Mouse (Mus musculus) gastrocnemius, postnatal 14 days (tissue): ENCODE data around the gene Slco4a1. TPM values are rescaled to one million over a fixed set of nuclear protein-coding genes. Genes with fewer than 3 reads are reported as not detected.

ENCODE experiments used
- DNase-seq: peaks from one replicate; pipeline ENCODE4 v3.0.0; 2021; ENCODE audit warnings: mixed read lengths
- intact Hi-C: fragments of 180-260 bp; cut with DNase I; formaldehyde crosslinking; loops from one replicate; pipeline ENCODE4 v1.15.1; 2025; ENCODE audit warnings: low total_unique reads
- total RNA-seq, 2 experiments: library from RNA; stranded (reverse); gene quantifications; 2 replicates each; pipeline ENCODE4 v1.2.3; 2021

Gene Slco4a1
- total RNA-seq, 2 experiments from 2014 or later = 0.23 to 0.24 TPM

DNA sequence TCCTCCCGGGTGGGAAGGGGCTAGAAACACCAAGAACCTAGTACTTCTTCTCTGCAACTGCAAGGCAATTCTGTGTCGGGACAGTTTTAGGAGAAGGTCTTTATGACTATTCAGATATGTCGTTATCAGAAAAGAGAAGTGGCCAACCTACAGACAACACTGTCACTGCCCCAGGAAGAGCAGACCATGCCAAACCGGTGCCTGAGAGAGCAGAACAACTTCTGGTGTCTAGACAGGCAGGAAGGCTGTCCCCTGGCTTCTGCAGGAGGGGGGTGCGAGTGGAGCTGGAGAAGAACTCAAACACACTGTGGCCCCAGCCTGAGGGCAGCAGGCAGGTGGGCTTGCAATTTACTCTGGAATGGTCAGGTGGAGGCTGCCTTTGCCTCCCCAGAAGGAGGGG lies 14.0 kb upstream of the Slco4a1 start:
- DNase-seq = no peak
- intact Hi-C loops = no loop called here

DNA sequence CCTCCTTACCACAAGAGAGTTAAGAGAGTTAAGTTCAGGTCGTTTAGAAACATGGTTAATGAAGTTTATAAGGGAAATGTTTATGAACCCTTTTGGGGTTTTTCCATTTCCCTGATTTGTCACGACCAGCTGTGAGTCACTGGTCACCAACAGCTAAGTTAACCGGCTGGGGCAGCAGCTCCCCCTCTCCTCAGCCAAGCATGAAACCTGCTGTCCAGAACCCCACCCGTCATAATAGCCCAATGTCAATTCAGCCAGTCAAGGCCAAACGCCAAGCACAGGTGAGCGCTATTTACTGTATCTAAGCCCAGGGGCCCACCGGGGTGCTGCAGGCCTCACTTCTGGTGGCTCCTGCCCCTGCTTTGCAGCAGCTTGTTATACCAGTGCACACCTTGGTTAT lies 12.2 kb upstream of the Slco4a1 start:
- DNase-seq = no peak
- intact Hi-C loops = no loop called here

DNA sequence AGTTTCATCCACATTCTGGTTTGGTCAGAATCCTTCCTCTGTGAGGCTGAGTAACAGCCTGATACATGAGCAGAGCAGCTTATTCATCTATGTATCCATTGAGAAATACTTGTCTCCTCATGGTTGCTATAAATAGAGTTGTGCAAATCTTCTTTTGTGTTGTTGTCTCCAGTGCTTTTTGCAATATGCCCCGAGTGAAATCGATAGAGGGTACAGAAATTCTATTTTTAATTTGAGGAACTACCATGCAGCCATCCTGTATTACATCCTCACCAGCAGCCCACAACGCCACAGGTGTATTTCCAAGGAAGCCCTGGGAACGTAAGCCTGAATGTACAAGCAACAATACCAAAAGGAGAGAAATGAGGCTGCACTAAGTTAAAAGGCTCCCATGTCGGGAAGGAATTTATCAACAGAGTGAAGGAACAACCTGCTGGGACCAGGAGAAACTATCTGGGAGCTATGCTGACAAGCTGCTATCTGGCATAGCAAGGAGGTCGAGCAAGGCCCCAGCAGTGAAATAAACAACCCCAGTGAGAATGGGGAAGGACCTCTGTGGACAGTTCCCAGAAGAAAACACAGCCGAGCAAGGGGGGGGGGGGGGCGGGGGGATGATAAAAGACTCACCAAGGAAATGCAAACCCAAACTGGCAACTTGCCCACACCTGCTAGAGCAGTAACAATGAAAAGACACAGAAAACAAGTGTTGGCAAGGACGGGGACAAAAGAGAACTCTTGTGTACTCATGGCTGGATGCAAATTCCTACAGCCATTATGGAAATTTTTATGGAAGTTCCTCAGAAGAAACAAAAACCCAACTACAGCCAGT lies 10.9 kb upstream of the Slco4a1 start:
- DNase-seq = no peak
- intact Hi-C loops = no loop called here

DNA sequence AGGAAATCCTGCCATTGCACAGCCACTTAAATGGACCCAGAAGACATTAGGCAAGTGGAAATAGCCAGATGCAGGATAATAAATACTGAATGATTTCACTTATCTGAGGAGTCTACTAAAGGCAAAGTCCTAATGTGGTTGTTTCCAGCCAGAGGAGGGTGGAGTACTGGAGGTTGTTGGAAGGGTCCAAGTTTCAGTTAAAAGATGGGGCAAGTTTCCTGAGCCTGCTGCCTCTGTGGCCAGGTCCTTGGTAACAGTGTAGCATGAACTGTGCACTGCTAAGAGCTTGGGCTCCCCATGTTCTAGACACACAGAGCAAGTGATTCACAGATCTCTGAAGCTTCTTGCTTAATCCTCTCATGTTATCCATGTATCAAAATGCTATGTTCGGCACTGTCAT lies 10.1 kb upstream of the Slco4a1 start:
- no peak for DNase-seq

DNA sequence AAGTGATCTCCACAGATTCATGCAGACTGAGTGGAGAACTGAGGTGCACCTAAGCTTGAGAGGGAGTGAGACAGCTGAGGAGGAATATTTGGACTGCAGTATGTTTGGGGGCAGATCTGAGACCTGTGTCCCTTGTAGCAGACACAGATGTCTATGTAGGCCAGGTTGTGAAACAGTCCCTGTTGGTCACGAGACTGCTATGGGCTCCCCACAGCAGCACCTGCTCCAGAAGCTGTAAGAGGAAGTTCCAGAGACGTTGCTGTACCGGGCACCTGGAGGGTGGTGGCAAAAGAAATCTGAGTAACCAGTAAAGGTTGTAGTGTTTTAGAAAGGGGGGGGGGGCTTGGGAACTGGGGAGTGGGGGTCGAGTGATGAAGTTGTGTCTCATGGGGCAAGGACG lies 7.0 kb upstream of the Slco4a1 start:
- intact Hi-C loops = no loop called here
- no peak for DNase-seq

More for the DNA sequence above, 10.1 kb upstream of the Slco4a1 start:
- intact Hi-C loops = no loop called here

DNA sequence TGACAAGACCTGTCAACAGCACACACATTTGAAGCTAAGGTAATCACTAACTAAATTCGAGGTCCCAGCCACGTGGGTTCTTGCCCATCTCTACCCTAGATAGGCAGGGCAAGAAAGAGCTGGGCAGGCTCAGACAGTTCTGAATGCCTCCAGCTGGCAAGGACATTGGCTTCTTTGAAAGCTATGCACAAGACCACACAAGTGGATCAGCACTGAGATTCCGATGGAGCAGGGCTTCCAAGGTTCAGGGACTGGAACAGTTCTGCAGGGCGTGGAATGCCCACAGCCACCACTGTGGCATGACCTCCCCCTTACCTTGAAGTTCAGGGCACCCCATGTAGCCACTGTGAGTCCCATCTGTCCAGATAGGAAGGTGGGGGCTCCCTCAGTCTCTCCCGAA lies 5.5 kb upstream of the Slco4a1 start:
- intact Hi-C loops = no loop called here
- no peak for DNase-seq

DNA sequence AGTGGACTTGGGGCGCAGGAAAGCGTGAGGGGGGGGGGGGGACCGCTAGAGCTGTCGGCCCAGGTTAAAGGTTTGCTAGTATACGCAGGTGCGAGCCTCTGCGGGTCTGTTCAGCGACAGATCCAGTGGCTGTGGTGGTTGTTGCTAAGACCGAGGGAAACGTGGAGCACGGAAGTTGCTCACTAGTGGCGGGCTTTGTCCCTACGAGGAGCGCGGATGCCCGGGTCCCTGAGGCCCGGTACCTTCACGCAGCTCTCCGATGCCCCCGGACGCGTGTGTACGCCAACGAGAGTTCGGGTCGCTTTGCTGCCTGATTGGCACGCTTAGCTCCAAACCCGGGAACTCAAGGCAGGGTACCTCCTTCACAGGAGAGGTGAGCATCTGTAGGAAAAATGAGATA lies 660 bp downstream of the Slco4a1 start:
- DNase-seq = no peak
- intact Hi-C loops = no loop called here

DNA sequence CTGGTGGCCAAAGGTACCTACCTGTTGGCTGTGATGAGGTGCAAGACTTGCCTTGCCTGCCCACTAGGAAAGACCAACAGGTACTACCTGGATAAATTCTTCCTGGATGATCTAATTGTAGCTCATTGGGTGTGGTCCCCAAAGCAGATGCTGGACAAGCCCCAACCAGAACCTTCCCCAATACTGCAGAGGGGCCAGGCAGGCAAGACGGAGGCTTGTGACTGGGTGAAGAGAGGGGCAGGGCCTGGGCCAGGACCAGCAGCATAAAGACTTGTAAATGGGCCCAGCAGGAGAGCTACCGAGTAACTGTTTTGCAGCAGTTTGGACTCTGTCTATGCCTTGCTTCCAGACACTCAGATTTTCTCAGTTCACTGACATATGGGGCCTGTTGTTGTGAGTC lies 1.6 kb downstream of the Slco4a1 start:
- intact Hi-C loops = no loop called here
- DNase-seq = no peak

DNA sequence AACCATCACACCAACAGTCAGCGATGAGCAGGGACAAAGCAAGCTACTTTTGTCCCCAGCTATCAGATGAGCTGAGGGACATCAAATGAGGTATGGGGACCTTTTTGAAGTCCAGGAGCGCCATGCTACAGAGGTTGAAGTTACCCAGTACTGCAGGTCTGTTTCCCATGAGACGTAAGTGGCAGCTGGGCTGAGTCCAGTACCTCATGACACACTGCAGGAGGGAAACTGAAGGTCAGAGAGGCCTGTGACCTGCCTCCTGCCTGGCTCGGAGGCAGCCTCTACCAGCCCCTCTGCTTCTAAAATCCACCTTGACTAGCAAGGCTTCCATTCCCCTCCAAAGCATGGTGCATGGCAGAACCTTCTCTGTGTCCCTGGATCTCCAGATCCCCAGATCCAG lies 3.4 kb downstream of the Slco4a1 start:
- intact Hi-C loops = no loop called here
- no peak for DNase-seq

DNA sequence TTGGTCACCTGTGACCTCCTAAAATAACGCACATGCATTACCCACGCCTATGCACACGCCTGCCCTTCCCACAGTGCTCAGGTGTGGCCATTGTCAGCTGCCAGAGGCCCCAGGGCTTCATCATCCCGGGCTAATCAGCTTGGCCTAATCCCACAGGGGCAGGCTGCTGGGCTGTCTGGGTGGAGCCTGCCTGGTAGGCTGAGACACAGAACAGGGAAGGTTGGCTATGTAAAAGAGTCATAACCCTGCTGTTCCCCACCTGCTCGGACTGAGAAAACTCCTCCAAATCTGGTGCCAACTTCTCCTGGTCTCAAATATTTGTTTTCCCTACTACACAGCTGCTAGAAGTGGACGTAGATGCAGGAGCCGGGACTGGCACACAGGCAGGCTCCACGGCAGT lies 4.8 kb downstream of the Slco4a1 start:
- intact Hi-C loops = no loop called here
- no peak for DNase-seq

DNA sequence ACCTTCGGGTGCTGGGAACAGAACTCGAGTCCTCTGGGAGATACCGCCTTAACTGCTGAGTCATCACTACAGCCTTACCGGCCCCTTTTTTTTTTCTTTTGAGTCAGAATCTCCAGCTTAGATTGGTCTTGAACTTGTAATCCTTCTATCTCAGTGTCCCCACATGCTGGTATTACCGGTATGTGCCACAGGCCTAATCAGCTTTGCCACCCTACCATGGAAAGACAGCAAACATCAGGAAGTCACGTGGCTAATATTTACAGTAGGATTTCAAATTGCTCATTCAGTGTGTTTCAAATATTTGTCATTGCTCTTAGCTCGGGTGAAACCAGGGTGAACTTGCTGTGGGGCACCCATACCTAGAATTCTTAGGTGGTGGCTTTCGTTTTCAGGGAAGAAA lies 6.5 kb downstream of the Slco4a1 start:
- intact Hi-C loops = no loop called here

DNA sequence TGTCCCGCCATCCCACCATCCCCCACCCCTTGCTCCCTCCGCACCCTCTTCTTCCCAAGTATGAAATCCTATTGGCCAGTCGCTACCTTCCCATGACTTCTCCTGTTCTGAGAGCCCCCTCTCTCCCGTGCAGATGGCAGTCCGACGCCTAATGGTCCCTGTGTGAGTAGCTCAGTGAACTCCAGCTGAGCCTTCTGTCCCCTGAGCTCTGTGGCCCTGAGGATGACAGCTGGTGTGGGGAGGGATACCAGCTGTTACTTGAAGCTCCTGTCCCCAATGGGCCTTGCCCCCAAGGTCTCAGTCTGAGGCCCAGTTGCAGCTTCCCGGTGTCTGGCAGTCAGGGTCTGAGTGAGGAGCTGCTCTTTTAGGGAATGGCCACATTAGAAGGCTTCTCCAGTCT lies 10.5 kb downstream of the Slco4a1 start:
- DNase-seq = no peak
- intact Hi-C loops = no loop called here

More for the DNA sequence above, 6.5 kb downstream of the Slco4a1 start:
- DNase-seq = no peak

DNA sequence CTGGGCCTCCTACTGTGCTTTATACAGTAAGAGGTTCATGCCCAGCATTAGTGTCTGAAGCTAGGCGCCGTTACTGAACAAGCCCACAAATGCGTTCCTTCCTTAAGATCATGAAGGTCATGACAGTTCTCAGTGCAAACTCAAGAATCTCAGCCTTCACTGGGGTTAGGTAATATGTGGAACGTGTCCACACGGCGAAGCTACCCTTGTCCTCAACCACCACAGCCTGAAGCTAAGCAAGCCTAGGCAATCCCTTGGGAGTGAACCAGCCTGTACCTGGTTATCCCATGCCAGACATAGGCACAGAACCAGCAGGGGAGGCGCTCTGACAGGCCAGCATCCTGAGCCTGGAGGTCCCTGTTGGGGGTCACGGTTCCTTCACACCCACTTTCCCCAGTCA lies 12.8 kb downstream of the Slco4a1 start:
- no peak for DNase-seq
- intact Hi-C loops = no loop called here

DNA sequence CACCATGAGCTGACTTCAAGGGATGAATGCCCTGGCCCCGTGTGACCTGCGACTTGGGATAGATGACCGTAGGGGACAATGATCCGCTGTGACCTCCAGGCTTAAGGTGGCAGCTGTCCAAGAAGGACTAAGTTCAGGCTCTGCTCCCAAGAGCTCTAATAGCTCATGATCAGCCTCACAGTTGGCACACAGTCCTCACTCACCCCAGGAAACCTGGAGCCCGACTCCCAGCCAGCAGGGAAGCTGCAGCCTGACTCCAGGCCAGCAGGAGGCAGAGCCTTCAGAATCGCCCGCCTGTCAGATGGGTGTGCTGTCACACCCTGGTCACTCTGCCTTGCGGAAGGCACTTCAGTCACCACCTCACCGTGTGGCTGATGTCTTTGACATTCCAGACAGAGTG lies 13.7 kb downstream of the Slco4a1 start:
- peak; percentile 15 for DNase-seq
- intact Hi-C loops = loop anchor here (10.0 kb wide), 1 partner anchor 275 kb away; no protein-coding TSS in a partner anchor

DNA sequence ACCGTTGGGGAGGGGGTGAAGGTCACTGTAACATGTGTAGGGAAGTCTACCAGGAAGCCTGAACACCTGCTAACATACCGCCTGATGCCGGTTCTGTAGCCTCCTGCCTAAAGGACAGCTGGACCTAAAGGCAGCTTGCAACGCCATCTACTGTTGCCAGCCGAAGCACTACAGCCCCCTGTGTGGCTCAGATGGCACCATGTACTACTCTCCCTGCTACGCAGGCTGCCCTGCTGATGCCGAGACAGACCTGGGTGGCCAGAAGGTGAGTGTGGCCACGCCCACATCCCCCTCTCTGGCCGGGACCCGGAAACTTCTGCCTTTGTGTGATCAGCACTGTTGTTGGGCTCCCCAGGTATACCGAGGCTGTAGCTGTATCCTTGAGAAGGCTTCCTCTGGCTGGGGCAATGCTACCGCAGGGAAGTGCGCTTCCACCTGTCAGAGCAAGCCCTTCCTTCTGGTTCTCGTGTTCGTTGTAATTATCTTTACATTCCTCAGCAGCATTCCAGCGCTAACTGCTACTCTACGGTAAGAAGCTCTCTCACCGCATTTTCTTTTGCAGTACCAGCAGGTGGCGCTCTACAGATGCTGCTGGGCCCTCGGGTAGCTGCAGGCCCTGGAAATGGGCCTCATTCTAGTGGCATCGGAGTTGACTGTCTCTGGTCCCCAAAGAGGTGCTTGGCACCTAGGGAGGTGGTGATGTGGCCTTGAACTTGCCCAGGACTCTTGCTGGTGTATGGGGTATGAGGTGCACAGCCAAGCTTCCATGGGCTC lies 16.4 kb downstream of the Slco4a1 start:
- peak; percentile 23 for DNase-seq
- intact Hi-C loops = loop anchor here (2.0 to 10.0 kb wide), 2 partner anchors 108 to 272 kb away; partner anchors contain the start of gene Mrgbp

DNA sequence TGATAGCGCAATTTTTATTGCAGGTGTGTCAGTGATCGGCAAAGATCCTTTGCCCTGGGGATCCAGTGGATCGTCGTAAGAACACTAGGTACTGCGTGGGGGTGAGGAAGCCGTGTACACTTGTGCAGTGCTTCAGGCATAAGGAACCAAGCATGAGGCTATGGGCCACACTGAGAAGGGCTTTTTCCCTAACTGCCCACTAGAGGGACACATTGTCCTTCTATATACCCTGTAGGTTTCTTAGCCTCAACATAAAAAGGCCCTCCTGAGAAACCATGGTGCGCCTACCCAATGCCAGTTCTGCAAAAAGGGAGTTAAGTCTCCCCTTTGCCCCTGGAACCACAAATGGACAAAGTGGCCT lies 17.0 kb downstream of the Slco4a1 start:
- intact Hi-C loops = loop anchor here (2.0 to 10.0 kb wide), 2 partner anchors 108 to 272 kb away; partner anchors contain the start of gene Mrgbp
- no peak for DNase-seq

DNA sequence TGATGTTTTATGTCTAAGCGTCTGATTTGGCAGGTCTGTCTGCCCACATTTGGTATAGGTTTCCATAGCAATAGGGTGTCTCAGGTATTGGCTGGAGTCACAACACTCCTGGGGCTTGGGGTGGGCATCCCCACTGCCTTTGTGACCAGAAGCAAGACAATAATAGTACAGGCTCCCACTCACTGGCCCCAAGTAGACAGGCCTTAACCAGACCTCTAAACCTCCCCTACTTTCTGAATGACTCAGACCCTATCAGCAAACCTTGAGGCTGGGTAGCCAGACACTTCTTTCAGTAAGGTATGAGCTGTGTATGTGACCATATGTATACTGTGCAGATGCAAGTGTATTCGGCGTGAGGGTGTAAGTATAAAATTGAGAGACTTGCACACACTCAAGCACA lies 18.8 kb downstream of the Slco4a1 start:
- intact Hi-C loops = loop anchor here (10.0 kb wide), 1 partner anchor 270 kb away; no protein-coding TSS in a partner anchor
- DNase-seq = no peak

DNA sequence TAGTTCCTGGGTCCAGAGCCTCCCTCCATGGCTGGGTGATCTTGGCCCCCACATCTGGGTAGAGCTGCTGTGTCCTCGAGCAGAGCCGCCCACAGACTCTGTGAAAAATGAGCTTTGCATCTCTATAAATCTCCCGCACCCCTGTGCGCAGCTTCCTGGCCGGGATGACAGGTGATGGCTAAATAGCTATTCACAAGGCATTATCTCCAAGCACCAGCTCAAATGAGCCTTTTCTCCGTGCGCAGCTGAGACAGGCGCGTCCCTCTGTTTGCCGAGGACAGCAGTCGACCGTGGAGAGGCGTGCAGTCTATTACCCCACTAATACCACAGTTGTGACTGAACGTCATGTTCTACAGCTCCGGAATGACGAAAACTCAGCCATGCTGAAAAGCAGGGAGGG lies 26.2 kb downstream of the Slco4a1 start:
- intact Hi-C loops = no loop called here
- no peak for DNase-seq

DNA sequence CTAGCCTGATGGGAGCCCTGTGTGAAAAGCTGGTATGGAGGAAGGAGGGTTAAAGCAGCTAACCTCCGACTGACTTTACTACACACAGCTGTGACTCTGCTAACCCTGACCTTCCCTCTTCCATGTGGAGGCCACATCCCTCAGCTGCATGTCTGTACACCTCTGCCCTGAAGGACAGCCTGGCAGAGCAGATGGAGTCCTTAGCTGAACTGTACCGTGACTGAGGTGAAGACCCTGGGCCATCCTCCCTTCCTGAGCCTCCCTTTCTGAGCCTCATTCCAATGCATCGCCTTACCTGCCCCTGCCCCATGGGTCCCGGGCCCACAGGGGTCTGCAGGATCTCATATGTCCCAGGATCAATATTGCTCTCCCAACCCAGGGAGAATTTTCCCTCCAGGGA lies 28.8 kb downstream of the Slco4a1 start:
- intact Hi-C loops = no loop called here
- DNase-seq = no peak

DNA sequence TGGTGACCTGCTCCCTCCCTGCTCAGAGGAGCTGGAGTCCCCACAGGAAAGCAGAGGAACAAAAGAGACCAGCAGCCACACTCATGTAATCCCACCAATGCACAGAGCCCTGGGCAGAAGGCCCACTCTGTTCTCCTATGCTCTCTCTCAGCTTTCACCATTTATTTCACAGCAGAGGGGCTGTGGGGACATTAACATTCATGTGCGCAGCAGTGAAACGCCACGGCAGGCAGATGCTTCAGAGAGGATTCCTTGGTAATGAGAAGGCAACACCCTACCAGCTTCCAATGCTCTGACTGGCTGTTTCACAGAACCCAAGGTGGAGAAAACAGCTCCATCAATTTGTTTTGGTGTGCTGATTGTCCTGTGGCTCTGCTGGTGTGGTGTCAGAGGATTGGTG lies 29.3 kb downstream of the Slco4a1 start:
- DNase-seq = no peak
- intact Hi-C loops = no loop called here

DNA sequence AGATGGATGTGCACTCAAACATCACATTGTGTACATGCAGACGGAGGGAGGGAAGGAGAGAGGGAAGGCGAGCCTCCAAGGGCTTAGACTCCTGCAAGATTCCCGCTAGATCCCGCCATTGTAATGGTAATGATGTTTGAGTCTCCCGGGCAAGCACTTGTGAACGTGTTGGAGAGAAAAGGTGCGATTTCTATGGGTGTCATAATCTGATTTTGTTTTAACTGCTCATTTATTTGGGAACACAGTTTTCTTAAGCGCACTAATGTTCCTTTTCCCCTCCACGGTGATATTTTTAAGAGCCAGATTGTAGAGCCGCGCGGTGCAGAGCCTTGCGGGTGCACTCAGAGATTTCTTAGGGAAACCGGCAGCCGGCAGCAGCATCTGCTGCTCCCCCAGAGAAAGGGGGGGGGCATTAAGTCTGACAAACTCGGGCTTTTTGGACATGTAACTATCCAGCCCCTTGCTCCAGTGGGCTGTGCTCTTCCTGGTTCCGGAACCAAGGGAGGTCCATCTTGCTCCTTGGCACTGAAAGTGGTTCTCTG lies 32.2 kb downstream of the Slco4a1 start:
- no peak for DNase-seq
- intact Hi-C loops = no loop called here
